Mouse (Mus musculus): ENCODE measurements around the gene Armh3.
"Not testable (repeated sequence)": the region's sequence is repeated elsewhere in the genome, so short reads cannot be mapped to it uniquely, and the experiment has no call there.

Gene Armh3

DNA sequence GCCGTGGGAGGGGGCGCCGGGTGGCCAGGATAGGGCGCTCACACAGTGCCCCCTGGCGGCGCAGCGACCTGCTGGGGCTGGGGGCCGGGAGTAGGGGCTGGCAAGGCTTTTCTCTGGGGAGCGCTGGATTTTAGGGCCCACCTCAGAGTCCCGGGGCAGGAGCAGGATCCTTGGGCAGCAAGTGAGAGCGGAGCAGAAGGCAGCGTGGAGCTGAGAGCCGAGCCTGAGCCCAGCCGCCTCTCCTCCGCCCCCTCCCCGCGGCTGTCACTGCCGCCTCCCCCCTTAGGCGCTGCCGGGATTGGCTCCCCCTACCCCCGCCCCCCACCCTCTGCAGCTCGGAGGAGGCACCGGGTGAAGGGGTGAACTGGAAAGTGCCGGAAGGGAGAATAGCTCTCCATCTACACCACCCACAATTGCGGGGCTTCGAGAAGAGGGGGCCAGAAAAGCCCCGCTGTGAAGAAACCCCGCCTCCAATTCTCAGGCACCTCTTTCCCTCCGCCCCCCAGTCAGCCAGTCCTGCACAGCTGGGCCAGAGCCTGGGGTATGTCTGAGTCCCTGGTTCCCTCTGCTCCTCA is 182.4 kb downstream of the Armh3 start, which contains the start of gene Kcnip2:
Kcnip2 (minus strand) TSS at position 231 of the 575 bp plus-strand sequence.
- peak; percentile 33 to 58 for DNase-seq

DNA sequence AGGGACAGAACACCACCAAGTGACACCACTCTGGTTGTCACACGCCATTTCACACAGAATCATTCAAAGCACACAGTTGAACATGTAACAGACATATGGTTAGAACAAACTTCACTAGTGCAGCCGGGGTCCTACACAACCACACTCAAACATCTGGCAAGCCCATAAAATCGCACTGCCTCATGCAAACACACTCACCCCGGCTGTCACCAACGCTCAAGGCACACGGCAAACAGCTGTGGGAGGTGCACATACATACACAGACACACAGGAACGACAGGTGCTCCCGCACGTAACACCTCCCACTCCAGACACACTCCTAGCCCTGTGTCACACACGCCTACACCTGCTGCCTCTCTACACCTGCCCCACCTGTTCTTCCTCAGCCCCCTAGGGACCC is 183.1 kb downstream of the Armh3 start:
- no peak for DNase-seq

DNA sequence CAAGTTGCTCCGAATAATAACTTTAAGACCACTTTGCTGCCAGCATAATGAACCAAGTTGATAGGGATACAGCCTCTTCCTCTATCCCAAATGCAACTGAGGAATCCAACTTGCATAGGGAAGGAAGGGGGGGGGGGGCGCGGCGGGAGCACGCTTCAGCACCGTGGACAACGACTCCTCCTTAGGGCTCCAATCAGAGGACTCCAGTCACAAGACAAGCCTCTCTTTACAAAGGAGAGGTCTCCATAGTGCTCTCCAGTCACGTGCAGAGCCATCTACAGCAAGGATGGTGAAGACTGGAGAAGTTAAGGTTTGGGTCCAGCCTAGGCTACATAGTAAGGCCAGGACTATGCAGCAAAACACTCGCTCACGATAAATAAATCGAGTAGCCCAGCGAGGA is 184.5 kb downstream of the Armh3 start:
- no peak for DNase-seq

DNA sequence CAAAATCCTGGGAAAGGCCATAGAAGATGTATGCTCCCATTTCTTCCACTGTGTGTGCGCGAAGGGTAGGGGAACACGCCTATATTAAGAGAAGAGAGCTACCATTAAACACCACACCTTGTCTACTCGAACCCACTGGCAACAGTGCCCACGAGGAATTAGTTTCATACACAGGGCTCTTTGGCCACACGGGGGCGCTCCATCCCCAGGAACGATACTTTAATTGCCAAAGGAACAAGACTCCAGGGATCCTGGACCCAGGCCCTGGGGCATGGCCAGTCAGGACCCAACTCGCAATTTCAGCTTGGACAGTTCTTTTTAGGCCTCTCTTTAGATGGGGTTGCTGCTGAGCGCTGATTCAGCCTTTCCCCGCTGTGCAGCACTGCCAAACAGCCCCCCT is 185.0 kb downstream of the Armh3 start:
- DNase-seq: peak; percentile 93 to 96

DNA sequence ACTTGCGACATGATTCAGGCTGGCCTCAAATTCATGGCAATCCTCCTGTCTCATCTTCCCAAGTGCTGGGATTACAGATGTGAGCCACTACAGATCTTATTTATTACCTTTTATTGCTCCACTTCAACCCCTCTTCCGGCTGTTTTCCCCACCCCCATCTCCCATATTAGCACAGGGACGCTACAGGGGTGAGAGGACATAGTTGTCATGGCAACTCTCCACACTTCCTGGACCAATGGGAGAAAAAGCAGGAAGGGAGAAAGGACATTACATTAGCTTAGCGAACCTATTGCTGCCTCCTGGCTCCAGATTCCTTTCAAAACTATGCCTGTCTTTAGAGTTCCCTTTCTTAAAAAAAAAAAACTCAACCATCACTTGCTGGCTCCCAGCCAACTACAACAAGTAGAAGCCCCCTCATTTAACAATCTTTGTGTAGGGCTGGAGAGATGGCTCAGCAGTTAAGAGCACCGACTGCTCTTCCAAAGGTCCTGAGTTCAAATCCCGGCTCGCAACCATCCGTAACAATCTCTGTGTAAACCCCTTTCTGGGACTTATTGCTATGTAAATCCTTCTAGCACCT is 185.5 kb downstream of the Armh3 start:
- DNase-seq: no peak

DNA sequence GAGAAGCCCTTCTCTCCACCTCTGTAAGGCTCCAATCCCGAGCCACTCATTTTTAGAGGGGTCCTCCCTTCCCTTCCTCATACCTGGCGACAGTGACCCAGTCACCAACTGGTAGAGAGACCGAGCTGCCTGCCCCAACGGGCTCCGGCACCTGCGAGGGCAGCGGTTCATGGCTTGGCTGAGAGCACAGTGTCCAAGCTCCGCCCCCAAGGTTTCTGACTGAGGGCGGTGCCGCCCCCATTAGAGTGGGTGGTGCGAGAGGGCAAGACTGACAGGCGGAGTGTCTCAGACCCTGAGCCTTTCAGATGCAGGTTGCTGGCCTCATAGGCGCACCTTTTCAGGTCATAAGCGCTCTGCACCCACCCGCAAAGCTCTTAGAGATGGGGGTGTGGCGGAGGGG is 186.2 kb downstream of the Armh3 start:
- DNase-seq: peak; percentile 48 to 70

DNA sequence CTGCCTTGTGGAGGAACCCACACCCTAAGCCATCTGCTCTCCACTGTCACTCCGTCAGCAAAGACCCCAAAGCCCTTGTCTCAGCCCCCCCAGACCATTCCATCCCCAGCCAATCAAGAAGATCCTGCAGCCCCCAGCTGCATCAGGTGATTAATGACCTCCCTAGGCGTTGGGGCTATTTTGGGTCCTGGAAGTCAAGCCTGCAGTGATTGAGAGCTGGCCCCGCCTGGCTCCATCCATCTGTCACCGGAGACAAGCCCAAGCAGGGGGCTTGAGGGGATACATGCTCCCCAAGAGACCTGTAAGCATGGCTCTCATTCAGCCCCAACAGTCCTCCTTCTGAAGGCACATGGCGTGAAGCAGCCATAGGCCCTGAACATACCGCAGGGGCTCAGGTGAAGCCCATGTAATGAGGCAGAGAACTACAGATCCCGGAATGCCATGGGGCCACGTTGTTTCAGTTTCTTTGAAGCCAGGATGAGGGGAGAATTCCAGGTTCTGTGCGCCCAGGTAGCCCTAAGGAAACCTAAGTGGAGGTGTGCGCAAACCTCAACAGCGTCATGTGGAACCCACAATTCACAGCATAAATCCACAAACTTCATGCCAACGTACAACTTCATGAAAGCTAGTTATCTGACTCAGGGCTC is 187.1 kb downstream of the Armh3 start:
- DNase-seq: peak in 1 of 2 experiments; percentile 28

DNA sequence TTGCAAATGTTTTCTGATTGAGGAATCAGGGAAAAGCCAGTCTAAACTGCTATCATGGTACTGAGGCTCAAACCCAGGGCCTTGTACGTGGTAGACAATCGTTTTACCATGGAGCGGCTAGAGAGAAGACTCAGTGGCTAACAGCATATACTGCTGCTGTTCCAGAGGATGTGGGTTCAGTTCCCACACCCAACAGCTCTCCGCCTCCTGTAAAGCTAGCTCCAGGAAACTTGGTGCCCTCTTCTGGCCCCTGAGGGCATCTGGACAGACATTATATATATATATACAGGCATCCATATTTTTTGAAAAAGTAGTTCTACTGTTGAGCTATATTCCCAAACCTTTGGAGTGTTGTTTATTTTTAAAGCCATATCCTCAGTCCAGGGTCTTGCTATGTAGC is 190.6 kb downstream of the Armh3 start:
- no peak for DNase-seq

DNA sequence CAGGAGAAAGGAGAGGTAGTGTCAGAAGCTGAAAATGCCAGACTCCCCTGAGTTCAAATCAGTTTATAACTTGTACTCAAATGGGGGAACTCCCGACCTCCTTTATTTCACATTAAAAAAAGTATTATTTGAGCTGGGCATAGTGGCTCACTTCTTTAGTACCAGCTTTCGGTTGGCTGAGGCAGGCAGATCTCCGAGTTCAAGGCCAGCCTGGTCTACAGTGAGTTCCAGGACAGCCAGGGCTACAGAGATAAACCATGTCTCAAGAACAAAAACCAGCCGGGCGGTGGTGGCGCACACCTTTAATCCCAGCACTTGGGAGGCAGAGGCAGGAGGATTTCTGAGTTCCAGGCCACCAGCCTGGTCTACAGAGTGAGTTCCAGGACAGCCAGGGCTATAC is 192.5 kb downstream of the Armh3 start:
- not testable (repeated sequence) for DNase-seq

DNA sequence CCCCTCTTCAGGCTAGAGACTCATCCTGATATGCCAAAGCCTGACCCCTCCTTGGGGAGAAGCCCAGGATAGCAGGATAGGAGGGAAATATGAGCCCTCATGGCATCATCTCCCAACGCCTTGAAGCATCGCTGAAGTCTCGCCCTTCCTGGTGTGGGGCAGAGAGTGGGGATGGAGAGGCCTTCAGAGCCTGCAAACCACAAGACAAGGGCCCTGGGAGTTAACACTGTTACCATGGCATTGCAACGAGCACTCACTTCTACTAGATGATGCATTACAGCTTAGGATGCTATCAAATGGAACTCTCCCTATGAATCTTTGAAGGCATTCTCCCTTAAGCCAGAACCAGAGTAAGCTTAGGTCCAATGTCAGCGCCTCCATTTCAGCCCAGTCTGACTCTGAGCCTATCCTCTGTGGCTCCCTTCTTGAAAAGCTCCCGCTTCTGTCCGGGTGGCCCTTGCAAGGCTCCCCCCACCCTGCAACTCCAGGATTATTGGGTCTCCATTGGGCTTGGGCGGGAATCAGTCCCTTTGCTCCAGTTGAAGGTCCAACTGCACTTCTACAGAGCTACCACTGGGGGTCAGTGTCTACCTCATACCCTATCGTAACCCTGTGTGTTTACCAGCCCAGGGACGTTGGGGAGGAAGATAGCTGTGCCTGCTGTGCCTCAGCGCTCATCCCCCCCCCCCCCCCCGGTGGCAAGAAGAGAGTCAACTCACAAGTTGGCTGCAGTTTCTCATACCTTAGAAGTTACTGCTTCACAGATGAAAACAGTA is 193.5 kb downstream of the Armh3 start:
- peak; percentile 54 to 62 for DNase-seq

DNA sequence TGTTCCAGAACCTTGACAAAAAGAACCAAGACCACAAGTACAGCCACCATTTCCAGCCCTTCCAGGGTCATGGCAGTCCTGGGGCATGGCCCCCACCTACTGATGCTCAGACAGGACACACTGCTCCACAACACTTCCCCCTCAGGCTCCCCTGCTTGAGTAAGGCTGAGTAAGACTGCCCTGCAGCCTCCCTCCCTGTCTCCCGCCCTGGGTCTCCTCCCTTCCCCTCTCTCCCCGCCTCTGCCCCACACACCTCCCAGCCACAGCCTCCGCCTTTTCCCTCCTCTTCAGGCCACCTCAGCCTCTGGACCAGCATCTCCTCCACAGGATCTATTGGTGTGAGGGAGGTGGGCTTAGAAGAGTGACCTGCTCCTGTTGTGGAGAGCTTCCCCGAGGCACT is 194.9 kb downstream of the Armh3 start:
- no peak for DNase-seq

DNA sequence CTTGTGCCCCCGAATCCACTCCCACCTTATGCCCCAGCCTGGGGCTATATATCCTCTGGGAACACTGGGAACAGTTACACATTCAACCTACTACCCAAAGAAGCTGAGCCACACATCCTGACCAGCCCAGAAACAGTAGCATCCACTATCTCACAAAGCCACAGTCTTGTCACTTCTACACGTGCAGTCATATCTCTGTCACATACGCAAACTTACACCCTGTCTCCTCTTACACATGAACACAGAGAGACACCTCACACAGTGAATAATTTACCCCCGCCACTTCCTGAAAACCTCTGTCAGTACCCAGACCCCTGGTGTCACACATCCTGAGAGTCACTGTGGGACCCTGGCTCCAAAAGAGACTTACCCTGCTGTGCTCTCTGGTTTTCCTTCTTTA is 195.6 kb downstream of the Armh3 start:
- DNase-seq: no peak

DNA sequence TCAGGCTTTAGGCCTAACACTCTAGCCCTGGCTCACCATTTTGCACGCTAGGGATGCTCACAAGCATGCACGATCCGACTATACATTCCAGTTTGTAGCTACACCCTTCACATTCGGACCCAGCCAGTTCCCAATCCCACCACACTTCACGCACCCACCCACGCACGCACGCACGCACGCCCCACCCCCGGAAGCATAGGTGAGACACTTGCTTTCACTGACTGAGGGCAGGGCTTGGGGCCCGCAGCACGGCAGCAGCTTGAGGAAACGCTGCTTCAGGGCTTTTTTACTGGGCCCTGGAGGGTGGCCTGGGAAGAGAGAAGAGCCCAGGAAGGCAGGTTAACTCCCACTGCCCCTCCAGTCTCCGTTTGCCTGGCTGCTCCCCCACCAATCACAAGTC is 201.4 kb downstream of the Armh3 start:
- DNase-seq: no peak

DNA sequence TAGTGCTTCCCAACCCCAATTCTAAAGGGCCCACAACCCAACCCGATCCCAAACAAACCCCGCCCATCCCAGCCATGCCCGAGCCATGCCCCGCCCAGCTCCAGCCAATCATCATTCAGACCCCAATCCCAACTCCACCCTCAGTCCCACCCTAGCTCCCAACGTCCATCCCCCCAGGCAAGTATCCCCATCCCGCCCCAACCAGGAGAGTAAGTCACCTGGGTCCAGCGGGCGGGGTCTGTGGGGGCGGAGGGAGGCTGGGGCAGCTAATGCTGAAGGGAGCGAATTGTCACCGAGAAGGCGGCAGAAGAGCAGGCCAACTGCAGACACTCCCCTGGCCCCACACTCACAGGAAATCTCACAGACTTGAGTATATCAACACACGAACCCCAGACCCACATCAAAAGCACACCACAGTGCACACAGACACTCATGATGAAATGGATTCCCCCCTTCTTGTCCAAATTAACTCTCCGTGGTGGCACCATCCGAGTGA is 202.2 kb downstream of the Armh3 start:
- DNase-seq: peak in 1 of 2 experiments; percentile 33

DNA sequence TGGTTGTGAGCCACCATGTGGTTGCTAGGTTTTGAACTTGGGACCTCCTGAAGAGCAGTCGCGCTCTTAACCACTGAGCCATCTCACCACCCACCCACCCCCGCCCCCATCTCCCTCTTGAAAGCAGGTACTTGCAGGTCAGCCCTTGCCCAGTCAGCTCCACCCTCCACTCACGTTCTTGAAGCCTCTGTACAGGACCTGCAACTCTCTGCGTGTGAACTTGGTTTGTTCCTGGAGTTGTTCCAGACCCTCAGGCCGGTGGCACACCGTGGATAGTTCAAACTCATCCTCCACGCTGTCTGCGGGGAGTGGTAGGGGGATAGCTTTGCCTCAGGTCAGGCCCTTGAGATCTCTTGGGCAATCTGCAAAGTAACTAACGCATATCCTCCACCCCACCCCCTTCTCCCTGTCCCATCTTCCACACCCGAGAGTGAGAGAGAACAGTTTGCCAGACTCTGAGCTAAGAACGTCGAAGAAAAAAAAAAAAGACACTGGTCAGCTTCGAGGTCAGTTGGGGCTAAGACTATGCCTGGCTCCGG is 202.8 kb downstream of the Armh3 start:
- DNase-seq: no peak

DNA sequence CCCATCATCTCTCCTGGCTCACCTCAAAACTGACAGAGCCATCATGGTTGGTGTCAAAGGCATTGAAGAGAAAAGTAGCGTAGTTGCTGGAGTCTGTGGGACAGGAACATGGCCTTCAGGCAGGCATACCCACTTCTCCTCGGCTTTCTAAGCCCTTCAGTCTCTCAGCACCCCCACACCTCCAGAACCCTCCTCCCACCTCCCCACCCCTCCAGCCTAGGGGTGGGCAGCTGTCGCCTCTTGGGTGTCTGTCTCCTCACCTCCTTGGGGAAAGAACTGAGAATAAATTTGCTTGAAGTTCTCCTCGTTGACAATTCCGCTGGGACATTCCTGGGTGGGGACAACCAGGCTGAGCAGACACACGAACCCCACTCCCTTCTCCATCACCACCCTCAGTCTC is 203.6 kb downstream of the Armh3 start:
- DNase-seq: no peak

DNA sequence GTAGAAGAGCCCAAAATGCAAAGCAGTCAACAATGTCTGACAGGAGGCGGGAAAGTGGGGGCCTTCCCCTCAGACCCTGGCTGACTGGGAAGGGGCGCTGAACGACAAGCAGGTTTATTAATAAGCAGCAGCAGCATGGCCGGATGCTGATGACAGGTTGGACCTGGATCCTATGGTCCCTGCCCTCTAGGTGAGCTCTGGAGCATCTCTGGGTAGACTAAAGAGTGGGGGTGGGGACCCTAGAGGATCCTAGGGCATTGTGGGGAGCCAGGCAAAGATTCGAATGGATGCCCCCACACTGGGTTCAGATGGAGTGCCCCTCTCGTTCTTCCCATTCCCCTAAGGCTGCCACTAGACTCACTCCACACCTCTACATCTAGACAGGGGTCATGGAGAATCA is 205.9 kb downstream of the Armh3 start:
- DNase-seq: no peak

DNA sequence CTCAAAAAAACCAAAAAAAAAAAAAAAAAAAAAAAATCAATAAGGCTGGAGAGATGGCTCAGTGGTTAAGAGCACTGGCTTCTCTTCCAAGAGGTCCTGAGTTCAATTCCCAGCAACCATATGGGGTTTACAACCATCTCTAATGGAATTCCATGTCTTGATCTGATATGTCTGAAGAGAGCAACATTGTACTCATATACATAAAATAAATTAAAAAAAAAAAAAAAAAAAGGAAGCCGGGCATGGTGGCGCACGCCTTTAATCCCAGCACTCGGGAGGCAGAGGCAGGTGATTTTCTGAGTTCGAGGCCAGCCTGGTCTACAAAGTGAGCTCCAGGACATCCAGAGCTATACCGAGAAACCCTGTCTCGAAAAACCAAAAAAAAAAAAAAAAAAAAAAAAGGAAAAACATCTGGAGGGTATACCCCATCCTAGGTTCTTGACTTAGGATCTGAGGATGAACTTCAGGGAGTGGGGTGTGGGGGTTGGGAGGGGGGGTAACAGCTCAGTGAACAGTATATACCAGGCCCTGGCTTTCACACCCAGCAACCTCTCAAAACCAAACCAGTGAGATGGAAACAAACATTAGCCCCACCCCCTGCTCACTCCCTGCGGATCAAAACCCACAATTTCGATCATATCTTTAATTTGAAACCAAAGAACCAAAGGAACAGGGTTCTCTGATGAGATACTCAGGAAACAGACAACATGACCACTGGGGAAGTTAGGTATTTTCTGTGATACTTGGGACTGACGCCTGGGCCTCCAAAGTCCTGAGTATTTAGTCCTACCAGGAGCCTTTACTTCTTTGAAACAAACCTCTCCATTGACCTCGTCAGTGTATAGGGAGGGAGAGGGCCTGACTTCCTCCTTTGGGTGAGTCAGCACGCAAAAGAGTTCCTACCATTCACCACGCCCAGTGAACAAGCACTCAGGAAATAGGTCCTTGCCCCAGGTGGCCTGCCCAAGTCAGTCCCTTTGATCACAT is 208.1 kb downstream of the Armh3 start:
- no peak for DNase-seq

DNA sequence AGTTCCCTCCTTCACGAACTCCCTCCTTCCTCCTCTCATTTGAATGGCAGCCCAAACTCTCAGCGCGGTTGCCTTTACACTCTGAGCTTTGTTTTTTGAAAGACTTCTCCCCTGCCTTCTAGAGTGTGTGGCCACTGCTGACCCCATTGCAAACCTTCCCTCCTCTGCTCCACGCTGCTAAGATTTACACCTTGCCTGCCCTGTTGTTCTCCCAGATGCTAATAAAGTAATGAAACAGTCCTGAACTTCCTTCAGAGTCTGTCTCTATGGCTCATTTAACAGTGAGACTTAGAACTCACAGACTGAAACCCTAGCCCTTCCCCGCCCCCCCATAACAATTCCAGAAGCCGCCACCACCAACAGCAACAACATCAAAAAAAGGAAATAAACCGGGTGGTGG is 208.9 kb downstream of the Armh3 start:
- no peak for DNase-seq

DNA sequence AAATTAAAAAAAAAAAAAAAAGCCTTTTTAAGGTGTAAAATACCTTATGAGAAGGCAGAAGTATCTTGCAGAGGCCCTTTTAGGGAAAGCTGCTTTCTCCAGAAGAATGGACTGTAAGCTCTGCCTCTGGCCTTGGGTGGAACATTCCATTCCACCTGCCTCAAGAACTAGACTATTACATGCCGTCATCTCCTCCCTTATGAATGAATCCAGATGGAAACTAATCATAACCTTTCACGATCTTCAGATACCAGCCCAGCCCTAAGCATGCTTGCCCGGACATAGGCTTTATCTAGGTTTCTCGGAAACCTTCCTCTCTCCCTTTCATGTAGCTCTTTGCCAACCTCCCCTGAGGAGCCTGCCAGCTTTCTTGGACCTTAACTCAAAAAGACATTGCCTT is 210.0 kb downstream of the Armh3 start:
- DNase-seq: no peak

DNA sequence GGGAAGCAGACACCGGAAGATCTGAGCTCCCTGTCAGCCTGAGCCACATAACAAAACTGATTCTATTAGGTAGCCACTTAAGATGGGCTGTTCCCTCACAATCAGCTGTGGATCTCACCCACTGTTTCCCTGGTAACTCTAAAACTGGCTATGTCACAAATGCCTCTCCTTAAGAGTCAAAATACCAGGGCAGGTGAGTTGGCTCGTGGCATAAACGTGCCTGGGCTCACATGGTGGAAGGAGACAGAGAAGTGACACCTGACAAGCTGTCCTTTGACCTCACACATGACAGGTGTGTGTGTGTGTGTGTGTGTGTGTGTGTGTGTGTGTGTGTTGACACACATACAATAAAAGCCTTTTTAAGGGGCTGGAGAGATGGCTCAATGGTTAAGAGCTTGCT is 210.8 kb downstream of the Armh3 start:
- DNase-seq: no peak

DNA sequence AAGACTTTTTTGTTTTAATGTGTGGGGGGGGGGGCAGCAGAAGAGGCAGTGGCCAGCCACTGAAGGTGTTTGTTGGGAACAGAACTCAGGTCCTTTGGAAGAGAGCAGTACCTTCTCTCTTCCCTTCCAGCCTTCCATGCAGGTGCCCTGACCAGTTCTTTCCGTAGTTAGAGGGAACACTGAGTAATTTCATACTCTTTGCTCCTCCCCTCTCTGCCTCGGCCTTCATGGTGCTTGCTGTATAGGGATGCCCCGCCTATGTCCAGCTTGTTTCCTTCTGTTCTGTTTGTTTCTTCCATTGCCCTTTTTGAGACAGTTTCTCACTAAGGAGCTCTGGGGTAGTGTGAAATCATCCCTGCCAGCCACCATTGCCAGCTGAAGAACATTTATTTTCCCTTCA is 212.8 kb downstream of the Armh3 start:
- no peak for DNase-seq
